Mouse (Mus musculus): ENCODE data around the gene Trmt1l. TPM values are rescaled to one million over a fixed set of nuclear protein-coding genes. Genes with fewer than 3 reads are reported as not detected.
A peak's percentile ranks its signal among the peaks of the same experiment; 100 is the strongest.
"Not testable (repeated sequence)": the region's sequence is repeated elsewhere in the genome, so short reads cannot be mapped to it uniquely, and the experiment has no call there.

Trmt1l gene
- polyA plus RNA-seq, 1 experiment from 2014 or later: 38.4 TPM

GRCm38 (mm10) chr1:151450851-151451250, 22.5 kb downstream of the Trmt1l start:
- no peak for ATAC-seq
- Histone ChIP-seq H3K4me1 (ENCODE audit: control insufficient read depth, insufficient read depth, low read depth, low read length) (no peaks in the 10 kb centered on the region), H3K4me3 (ENCODE audit: low read length) (no peak overlapping the region), H3K9ac (ENCODE audit: low read depth, low read length) (no peak overlapping the region), H3K27me3 (replicated peaks; ENCODE audit: control insufficient read depth, insufficient read depth, low read length) (no peaks in the 10 kb centered on the region), H3K4me2 (ENCODE audit: low read length) (no peak overlapping the region), H3K27ac (ENCODE audit: low read depth, low read length) (no peak overlapping the region), H3K9me3 (ENCODE audit: control insufficient read depth, low read length) (no peaks in the 10 kb centered on the region), H3K36me3 (ENCODE audit: control insufficient read depth, insufficient read depth, low read length) (peaks cover 47% of the 10 kb centered on the region)
- WGBS: 88% methylated on average over 1 of the region's 2 CpGs

DNA sequence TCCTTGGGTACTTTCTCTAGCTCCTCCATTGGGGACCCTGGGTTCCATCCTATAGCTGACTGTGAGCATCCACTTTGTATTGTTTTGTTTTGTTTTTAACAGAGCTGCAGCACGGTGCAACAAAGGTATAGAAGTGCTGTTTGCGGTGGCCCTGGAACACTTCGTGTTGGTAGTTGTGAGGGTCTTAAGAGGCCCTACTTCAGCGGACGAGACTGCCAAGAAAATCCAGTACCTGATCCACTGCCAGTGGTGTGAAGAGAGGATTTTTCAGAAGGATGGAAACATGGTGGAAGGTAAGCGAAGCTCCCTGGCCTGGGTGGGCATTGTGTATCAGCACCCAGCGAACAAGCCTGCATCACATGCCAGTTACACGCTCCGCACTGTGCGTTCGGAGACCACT, 23.6 kb downstream of the Trmt1l start:
- ATAC-seq: no peak
- Histone ChIP-seq H3K27ac (ENCODE audit: low read depth, low read length) (no peak overlapping the region), H3K4me1 (ENCODE audit: control insufficient read depth, insufficient read depth, low read depth, low read length) (no peaks in the 10 kb centered on the region), H3K36me3 (ENCODE audit: control insufficient read depth, insufficient read depth, low read length) (peaks cover 41% of the 10 kb centered on the region), H3K4me3 (ENCODE audit: low read length) (no peak overlapping the region), H3K9ac (ENCODE audit: low read depth, low read length) (no peak overlapping the region), H3K9me3 (ENCODE audit: control insufficient read depth, low read length) (no peaks in the 10 kb centered on the region), H3K4me2 (ENCODE audit: low read length) (no peak overlapping the region), H3K27me3 (replicated peaks; ENCODE audit: control insufficient read depth, insufficient read depth, low read length) (no peaks in the 10 kb centered on the region)
- 96% methylated on average over 11 of the region's 11 CpGs for WGBS

- no peak for ATAC-seq
- WGBS: 93% methylated on average over 5 of the region's 5 CpGs
- Histone ChIP-seq H3K9ac (ENCODE audit: low read depth, low read length) (no peak overlapping the region), H3K4me3 (ENCODE audit: low read length) (no peak overlapping the region), H3K36me3 (ENCODE audit: control insufficient read depth, insufficient read depth, low read length) (peaks cover 38% of the 10 kb centered on the region), H3K4me2 (ENCODE audit: low read length) (no peak overlapping the region), H3K9me3 (ENCODE audit: control insufficient read depth, low read length) (no peaks in the 10 kb centered on the region), H3K27ac (ENCODE audit: low read depth, low read length) (no peak overlapping the region), H3K4me1 (ENCODE audit: control insufficient read depth, insufficient read depth, low read depth, low read length) (no peaks in the 10 kb centered on the region), H3K27me3 (replicated peaks; ENCODE audit: control insufficient read depth, insufficient read depth, low read length) (no peaks in the 10 kb centered on the region)
Measured at GRCm38 (mm10) chr1:151457087-151457486, 28.7 kb downstream of the Trmt1l start.

DNA sequence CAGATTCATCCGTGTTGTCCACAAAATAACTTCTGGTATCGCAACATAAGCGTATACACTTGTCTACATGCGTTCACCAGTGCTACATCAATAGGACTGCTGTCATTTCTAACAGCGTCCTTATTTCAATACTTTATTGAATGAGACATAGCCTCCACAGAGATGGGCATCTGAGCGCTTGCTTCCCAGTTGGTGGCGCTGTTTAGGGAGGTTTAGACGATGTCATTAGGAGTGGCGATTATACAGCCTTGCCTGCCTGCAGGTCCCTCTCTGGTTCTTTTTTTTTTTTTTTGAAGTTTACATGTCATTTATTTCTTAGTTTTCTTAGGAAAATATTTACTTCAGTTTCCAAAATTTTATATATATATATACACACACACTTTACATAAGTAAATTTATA, 32.9 kb downstream of the Trmt1l start:
- Histone ChIP-seq H3K4me3 (ENCODE audit: low read length) (no peak overlapping the region), H3K9ac (ENCODE audit: low read depth, low read length) (no peak overlapping the region), H3K4me1 (ENCODE audit: control insufficient read depth, insufficient read depth, low read depth, low read length) (no peaks in the 10 kb centered on the region), H3K36me3 (ENCODE audit: control insufficient read depth, insufficient read depth, low read length) (peaks cover 15% of the 10 kb centered on the region), H3K27me3 (replicated peaks; ENCODE audit: control insufficient read depth, insufficient read depth, low read length) (no peaks in the 10 kb centered on the region), H3K4me2 (ENCODE audit: low read length) (no peak overlapping the region), H3K9me3 (ENCODE audit: control insufficient read depth, low read length) (no peaks in the 10 kb centered on the region), H3K27ac (ENCODE audit: low read depth, low read length) (no peak overlapping the region)
- ATAC-seq: no peak
- WGBS: 72% methylated on average over 9 of the region's 9 CpGs

DNA sequence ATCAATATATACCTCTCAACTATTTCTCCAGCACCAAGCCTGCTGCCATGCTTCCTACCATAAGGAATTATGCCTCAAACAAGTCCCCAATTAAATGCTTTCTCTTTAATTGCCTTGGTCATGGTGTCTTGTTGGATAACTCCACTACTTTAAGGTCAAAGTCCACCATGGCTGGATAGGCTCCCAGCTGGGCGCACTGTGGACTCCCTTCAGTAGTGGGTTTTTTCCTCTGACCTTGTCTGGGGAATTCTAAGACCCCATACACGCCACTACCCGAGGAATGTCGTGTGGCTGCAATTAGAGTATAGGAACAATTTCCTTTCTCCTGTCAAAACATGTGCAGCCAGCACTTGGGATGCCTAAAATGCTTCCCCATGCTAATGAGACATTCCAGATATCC, 36.6 kb downstream of the Trmt1l start:
- WGBS: 56% methylated on average over 4 of the region's 4 CpGs
- Histone ChIP-seq H3K9me3 (ENCODE audit: control insufficient read depth, low read length) (no peaks in the 10 kb centered on the region), H3K4me1 (ENCODE audit: control insufficient read depth, insufficient read depth, low read depth, low read length) (no peaks in the 10 kb centered on the region), H3K27ac (ENCODE audit: low read depth, low read length) (no peak overlapping the region), H3K9ac (ENCODE audit: low read depth, low read length) (no peak overlapping the region), H3K4me2 (ENCODE audit: low read length) (no peak overlapping the region), H3K27me3 (replicated peaks; ENCODE audit: control insufficient read depth, insufficient read depth, low read length) (no peaks in the 10 kb centered on the region), H3K36me3 (ENCODE audit: control insufficient read depth, insufficient read depth, low read length) (peaks cover 13% of the 10 kb centered on the region; the same call in 1 of the 2 replicates), H3K4me3 (ENCODE audit: low read length) (no peak overlapping the region)
- no peak for ATAC-seq

- H3K4me3 ChIP-seq (ENCODE audit: low read length): no peak overlapping the region
- no peaks in the 10 kb centered on the region for H3K4me1 ChIP-seq (ENCODE audit: control insufficient read depth, insufficient read depth, low read depth, low read length)
- H3K9ac ChIP-seq (ENCODE audit: low read depth, low read length): no peak overlapping the region
- H3K36me3 ChIP-seq (ENCODE audit: control insufficient read depth, insufficient read depth, low read length): peaks cover 6% of the 10 kb centered on the region; the same call in 1 of the 2 replicates
- 88% methylated on average over 4 of the region's 4 CpGs for WGBS
- no peaks in the 10 kb centered on the region for H3K27me3 ChIP-seq (replicated peaks; ENCODE audit: control insufficient read depth, insufficient read depth, low read length)
- no peaks in the 10 kb centered on the region for H3K9me3 ChIP-seq (ENCODE audit: control insufficient read depth, low read length)
- H3K4me2 ChIP-seq (ENCODE audit: low read length): no peak overlapping the region
- H3K27ac ChIP-seq (ENCODE audit: low read depth, low read length): no peak overlapping the region
- ATAC-seq: peak; percentile 50
Measured at GRCm38 (mm10) chr1:151466571-151466970, 38.2 kb downstream of the Trmt1l start.

- Histone ChIP-seq H3K27me3 (replicated peaks; ENCODE audit: control insufficient read depth, insufficient read depth, low read length) (no peaks in the 10 kb centered on the region), H3K27ac (ENCODE audit: low read depth, low read length) (no peak overlapping the region), H3K9me3 (ENCODE audit: control insufficient read depth, low read length) (no peaks in the 10 kb centered on the region), H3K4me2 (ENCODE audit: low read length) (no peak overlapping the region), H3K4me1 (ENCODE audit: control insufficient read depth, insufficient read depth, low read depth, low read length) (no peaks in the 10 kb centered on the region), H3K36me3 (ENCODE audit: control insufficient read depth, insufficient read depth, low read length) (peaks cover 30% of the 10 kb centered on the region), H3K4me3 (ENCODE audit: low read length) (no peak overlapping the region), H3K9ac (ENCODE audit: low read depth, low read length) (no peak overlapping the region)
- ATAC-seq: no peak
- 42% methylated on average over 7 of the region's 7 CpGs for WGBS
Measured at GRCm38 (mm10) chr1:151471429-151471828, 43.1 kb downstream of the Trmt1l start.

DNA sequence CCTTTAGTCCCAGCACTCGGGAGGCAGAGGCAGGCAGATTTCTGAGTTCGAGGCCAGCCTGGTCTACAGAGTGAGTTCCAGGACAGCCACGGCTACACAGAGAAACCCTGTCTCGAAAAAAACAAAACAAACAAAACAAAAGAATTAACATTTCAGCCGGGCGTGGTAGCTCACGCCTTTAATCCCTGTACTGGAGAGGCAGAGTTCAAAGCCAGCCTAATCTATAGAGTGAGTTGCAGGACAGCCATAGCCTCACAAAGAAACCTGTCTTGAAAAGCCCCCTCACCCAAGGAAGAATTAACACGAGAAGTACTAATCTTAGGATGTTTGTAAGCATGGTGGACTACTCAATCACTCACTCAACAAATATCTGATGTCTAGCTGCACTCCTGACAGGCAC, 44.0 kb downstream of the Trmt1l start:
- H3K36me3 ChIP-seq (ENCODE audit: control insufficient read depth, insufficient read depth, low read length): peaks cover 33% of the 10 kb centered on the region
- ATAC-seq; H3K4me1 ChIP-seq (ENCODE audit: control insufficient read depth, insufficient read depth, low read depth, low read length); H3K9me3 ChIP-seq (ENCODE audit: control insufficient read depth, low read length); H3K27me3 ChIP-seq (replicated peaks; ENCODE audit: control insufficient read depth, insufficient read depth, low read length); H3K9ac ChIP-seq (ENCODE audit: low read depth, low read length); H3K4me3 ChIP-seq (ENCODE audit: low read length); H3K27ac ChIP-seq (ENCODE audit: low read depth, low read length); H3K4me2 ChIP-seq (ENCODE audit: low read length): not testable (repeated sequence)
- 92% methylated on average over 8 of the region's 8 CpGs for WGBS

GRCm38 (mm10) chr1:151482497-151482896, 54.2 kb downstream of the Trmt1l start:
- ATAC-seq: no peak
- Histone ChIP-seq H3K4me1 (ENCODE audit: control insufficient read depth, insufficient read depth, low read depth, low read length) (no peaks in the 10 kb centered on the region), H3K4me2 (ENCODE audit: low read length) (no peak overlapping the region), H3K27ac (ENCODE audit: low read depth, low read length) (no peak overlapping the region), H3K4me3 (ENCODE audit: low read length) (no peak overlapping the region), H3K36me3 (ENCODE audit: control insufficient read depth, insufficient read depth, low read length) (no peaks in the 10 kb centered on the region), H3K27me3 (replicated peaks; ENCODE audit: control insufficient read depth, insufficient read depth, low read length) (no peaks in the 10 kb centered on the region), H3K9ac (ENCODE audit: low read depth, low read length) (no peak overlapping the region), H3K9me3 (ENCODE audit: control insufficient read depth, low read length) (no peaks in the 10 kb centered on the region)
- WGBS: 96% methylated on average over 1 of the region's 1 CpGs

- Histone ChIP-seq H3K36me3 (ENCODE audit: control insufficient read depth, insufficient read depth, low read length) (no peaks in the 10 kb centered on the region), H3K4me1 (ENCODE audit: control insufficient read depth, insufficient read depth, low read depth, low read length) (no peaks in the 10 kb centered on the region), H3K27me3 (replicated peaks; ENCODE audit: control insufficient read depth, insufficient read depth, low read length) (no peaks in the 10 kb centered on the region), H3K4me2 (ENCODE audit: low read length) (no peak overlapping the region), H3K9ac (ENCODE audit: low read depth, low read length) (no peak overlapping the region), H3K4me3 (ENCODE audit: low read length) (no peak overlapping the region), H3K9me3 (ENCODE audit: control insufficient read depth, low read length) (no peaks in the 10 kb centered on the region), H3K27ac (ENCODE audit: low read depth, low read length) (no peak overlapping the region)
- 84% methylated on average over 1 of the region's 1 CpGs for WGBS
- no peak for ATAC-seq
Measured at GRCm38 (mm10) chr1:151483568-151483967, 55.2 kb downstream of the Trmt1l start.
